Mouse (Mus musculus) liver, embryonic 16.5 days (tissue): ENCODE results near the gene Vmn1r221. TPM values are rescaled to one million over a fixed set of nuclear protein-coding genes. Genes with fewer than 3 reads are reported as not detected.

Experiments used
- ATAC-seq: fragments of 200-750 bp; cut with Nextera tagmentation; 2 replicates; pipeline ENCODE4 v1.8.0; 2017; ENCODE audit warnings: low read depth, mild to moderate bottlenecking, moderate number of reproducible peaks, moderate library complexity
- H3K27ac ChIP-seq: fragments of 300-500 bp; sonication (generic); 2 replicates; pipeline ENCODE4 v1.5.1; 2014; ENCODE audit warnings: mild to moderate bottlenecking, low read length
- H3K27me3 ChIP-seq: fragments of 300-500 bp; sonication (generic); 2 replicates; pipeline ENCODE4 v1.6.1; 2014; ENCODE audit warnings: low read depth, low read length, mixed read lengths; ENCODE audit not compliant: control insufficient read depth, insufficient read depth
- H3K36me3 ChIP-seq: fragments of 300-500 bp; sonication (generic); 2 replicates; pipeline ENCODE4 v1.6.1; 2014; ENCODE audit warnings: mild to moderate bottlenecking; ENCODE audit not compliant: control insufficient read depth, insufficient read depth
- H3K4me1 ChIP-seq: fragments of 300-500 bp; sonication (generic); 2 replicates; pipeline ENCODE4 v1.6.1; 2014; ENCODE audit warnings: low read depth, low read length, mixed read lengths; ENCODE audit not compliant: control insufficient read depth
- H3K4me2 ChIP-seq: fragments of 300-500 bp; sonication (generic); 2 replicates; pipeline ENCODE4 v1.6.1; 2014; ENCODE audit warnings: low read depth, low read length, mixed read lengths
- H3K4me3 ChIP-seq: fragments of 300-500 bp; sonication (generic); 2 replicates; pipeline ENCODE4 v1.5.1; 2014; ENCODE audit warnings: low read depth, mild to moderate bottlenecking, low read length
- H3K9ac ChIP-seq: fragments of 300-500 bp; sonication (generic); 2 replicates; pipeline ENCODE4 v1.6.1; 2014; ENCODE audit warnings: low read depth, low read length
- H3K9me3 ChIP-seq: fragments of 300-500 bp; sonication (generic); replicated peaks from 2 replicates; pipeline ENCODE4 v1.6.1; 2016; ENCODE audit warnings: low read length; ENCODE audit not compliant: control insufficient read depth
- WGBS: fragments of 180-500 bp; shearing (Covaris S2); extraction: QIAGEN DNeasy Blood & Tissue Kit; methylation state at CpG from one replicate; pipeline ENCODE4 v1.1.7; 2014; ENCODE audit not compliant: insufficient replicate concordance; 5-methylcytosine and 5-hydroxymethylcytosine counted together
- polyA plus RNA-seq: library from polyadenylated mRNA; unstranded; fragments of >200 nt; fragmentation: Nextera tagmentation; extraction: Ambion mirVana; gene quantifications from 2 replicates; pipeline ENCODE4 v1.2.1, GENCODE M21; 2015

The Vmn1r221 gene
- polyA plus RNA-seq, 1 experiment from 2014 or later = not detected

DNA sequence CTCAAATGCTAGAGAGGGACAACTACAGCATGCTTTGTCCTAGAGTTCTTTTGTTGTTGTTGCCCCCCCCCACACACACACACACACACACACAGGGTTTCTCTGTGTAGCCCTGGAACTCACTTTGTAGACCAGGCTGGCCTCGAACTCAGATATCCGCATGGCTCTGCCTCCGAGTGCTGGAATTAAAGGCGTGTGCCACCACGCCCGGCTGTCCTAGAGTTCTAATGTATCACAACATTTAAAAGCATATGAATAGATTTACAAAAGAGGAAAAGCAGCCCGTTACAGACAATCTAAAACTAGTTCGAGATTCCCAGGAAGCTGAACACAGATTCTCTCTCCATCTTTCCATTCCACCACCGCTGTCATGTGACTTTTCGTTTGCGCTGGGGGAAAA lies 55.8 kb downstream of the Vmn1r221 start:
- WGBS = 19% methylated on average over 11 of the region's 11 CpGs
- H3K27me3 ChIP-seq = peaks cover 5% of the 10 kb centered on the region
- ATAC-seq = no peak
- no peak overlapping the region for H3K9ac ChIP-seq
- H3K27ac ChIP-seq = no peak overlapping the region
- no peak overlapping the region for H3K4me3 ChIP-seq
- H3K4me2 ChIP-seq = no peak overlapping the region
- no peaks in the 10 kb centered on the region for H3K36me3 ChIP-seq
- no peaks in the 10 kb centered on the region for H3K4me1 ChIP-seq
- H3K9me3 ChIP-seq = no peaks in the 10 kb centered on the region

DNA sequence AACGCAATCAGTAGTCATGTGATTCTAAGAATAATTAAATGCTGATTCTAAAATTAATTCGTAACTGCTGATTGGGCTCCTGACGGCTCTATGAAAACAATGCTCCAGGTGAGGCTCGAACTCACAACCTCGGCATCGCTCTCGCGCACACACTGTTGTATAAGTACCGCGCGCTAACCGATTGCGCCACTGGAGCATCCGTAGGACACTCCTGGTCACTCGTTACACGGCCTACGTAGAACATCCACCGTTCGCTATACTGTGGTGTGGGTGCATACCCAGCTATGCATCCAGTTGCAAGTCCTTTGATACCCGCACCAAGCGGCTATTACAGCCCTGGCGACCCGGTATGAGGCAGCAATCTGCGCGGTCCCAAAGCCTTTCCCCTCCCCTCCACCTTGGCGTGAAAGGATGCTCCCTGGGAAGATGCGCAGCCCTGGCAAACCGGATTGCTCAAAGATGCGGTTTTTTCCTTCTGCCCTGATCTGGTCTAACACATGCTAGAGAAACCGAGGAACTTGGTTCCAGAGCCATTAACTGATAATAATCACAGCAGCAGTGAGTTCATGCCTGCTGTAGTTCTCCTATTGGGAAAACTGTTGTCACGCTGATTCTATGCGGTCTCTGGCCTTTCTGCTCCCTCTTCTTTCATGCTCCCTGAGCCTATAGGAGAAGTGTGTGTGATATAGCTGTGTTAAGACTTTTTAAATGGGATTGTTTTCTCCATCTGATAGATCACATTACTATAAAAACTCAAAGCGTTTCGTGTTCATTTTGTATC lies 56.6 kb downstream of the Vmn1r221 start:
- 0 out of 2 replicates have a peak, but pooled peaks have one; percentile 35 for ATAC-seq
- Histone ChIP-seq H3K9me3 (no peaks in the 10 kb centered on the region), H3K4me3 (no peak overlapping the region), H3K9ac (no peak overlapping the region), H3K4me2 (peak overlapping the region; percentile 27; the same call in 1 of the 2 replicates), H3K4me1 (no peaks in the 10 kb centered on the region), H3K27me3 (peaks cover 5% of the 10 kb centered on the region), H3K36me3 (no peaks in the 10 kb centered on the region), H3K27ac (no peak overlapping the region)
- WGBS = 2% methylated on average over 34 of the region's 34 CpGs

Other genes starting within 250 kb of the Vmn1r221 start
- gene Vmn1r213, start 206.5 kb upstream of the Vmn1r221 start, polyA plus RNA-seq = not detected in 2 replicates
- gene Vmn1r214, start 183.7 kb upstream of the Vmn1r221 start, polyA plus RNA-seq = not detected in 2 replicates
- not detected in 2 replicates for gene Vmn1r215, start 146.1 kb upstream of the Vmn1r221 start, polyA plus RNA-seq
- gene Vmn1r217, start 95.9 kb upstream of the Vmn1r221 start, polyA plus RNA-seq = not detected in 2 replicates
- not detected in 2 replicates for gene Vmn1r218, start 81.0 kb upstream of the Vmn1r221 start, polyA plus RNA-seq
- not detected in 2 replicates for gene Vmn1r219, start 54.8 kb upstream of the Vmn1r221 start, polyA plus RNA-seq
- not detected in 2 replicates for gene Vmn1r220, start 26.2 kb upstream of the Vmn1r221 start, polyA plus RNA-seq
- gene Vmn1r222, start 21.8 kb downstream of the Vmn1r221 start, polyA plus RNA-seq = not detected in 2 replicates
- not detected in 2 replicates for gene Vmn1r223, start 33.0 kb downstream of the Vmn1r221 start, polyA plus RNA-seq
- 12.0 and 13.1 TPM in 2 replicates for gene Zfp322a, start 155.1 kb downstream of the Vmn1r221 start, polyA plus RNA-seq
- gene Abt1, start 209.7 kb downstream of the Vmn1r221 start, polyA plus RNA-seq = 4.5 TPM in 2 replicates